Mouse (Mus musculus) thymus, postnatal 25 days (tissue): ENCODE measurements around the gene Gm43191.
"Not testable (repeated sequence)": the region's sequence is repeated elsewhere in the genome, so short reads cannot be mapped to it uniquely, and the experiment has no call there.

Experiments used
- DNase-seq: peaks from one replicate; pipeline ENCODE4 v3.0.0; 2022

The Gm43191 gene

GRCm38 (mm10) chr3:116681160-116681559 is at the start of gene Gm43191:
TSS of gene Gm43191 (minus strand) at chr3:116681260.
- DNase-seq = no peak

GRCm38 (mm10) chr3:116729483-116730174 is 48.6 kb upstream of the Gm43191 start:
- DNase-seq = no peak

GRCm38 (mm10) chr3:116726807-116727206 is 45.7 kb upstream of the Gm43191 start:
- DNase-seq = no peak

GRCm38 (mm10) chr3:116723496-116724481 is 42.7 kb upstream of the Gm43191 start:
- no peak for DNase-seq

- no peak for DNase-seq
These were observed 41.9 kb upstream of the Gm43191 start for GRCm38 (mm10) chr3:116722980-116723379.

GRCm38 (mm10) chr3:116718951-116719350 is 37.9 kb upstream of the Gm43191 start:
- DNase-seq = no peak

GRCm38 (mm10) chr3:116713031-116713430 is 32.0 kb upstream of the Gm43191 start:
- no peak for DNase-seq

GRCm38 (mm10) chr3:116712436-116712881 is 31.4 kb upstream of the Gm43191 start, which contains the start of gene Slc35a3:
TSS of gene Slc35a3 (minus strand) at chr3:116712831.
- DNase-seq = peak; percentile 6

GRCm38 (mm10) chr3:116711624-116712435 is 30.8 kb upstream of the Gm43191 start:
- peak; percentile 71 for DNase-seq

GRCm38 (mm10) chr3:116710941-116711340 is 29.9 kb upstream of the Gm43191 start:
- DNase-seq = no peak

- DNase-seq = no peak
These were observed 24.7 kb upstream of the Gm43191 start for GRCm38 (mm10) chr3:116705637-116706204.

- DNase-seq = no peak
These were observed 22.8 kb upstream of the Gm43191 start for GRCm38 (mm10) chr3:116703835-116704234.

GRCm38 (mm10) chr3:116702647-116703272 is 21.7 kb upstream of the Gm43191 start:
- DNase-seq = no peak

GRCm38 (mm10) chr3:116701601-116702000 is 20.5 kb upstream of the Gm43191 start:
- DNase-seq = no peak

GRCm38 (mm10) chr3:116698786-116699185 is 17.7 kb upstream of the Gm43191 start:
- DNase-seq = no peak

GRCm38 (mm10) chr3:116695666-116695985 is 14.6 kb upstream of the Gm43191 start:
- DNase-seq = no peak

GRCm38 (mm10) chr3:116694955-116695665 is 14.1 kb upstream of the Gm43191 start:
- no peak for DNase-seq

- no peak for DNase-seq
These were observed 13.3 kb upstream of the Gm43191 start for GRCm38 (mm10) chr3:116694312-116694711.

GRCm38 (mm10) chr3:116664281-116664680 is 16.8 kb downstream of the Gm43191 start:
- not testable (repeated sequence) for DNase-seq

- peak; percentile 100 for DNase-seq
These were observed 18.6 kb downstream of the Gm43191 start, which contains the start of gene Mfsd14a for GRCm38 (mm10) chr3:116662463-116662863. TSS of gene Mfsd14a (minus strand) at chr3:116662677.

GRCm38 (mm10) chr3:116661870-116662414 is 19.1 kb downstream of the Gm43191 start:
- no peak for DNase-seq
